Mouse (Mus musculus) CH12.LX (cell line): Measurements from ENCODE around the gene Zfyve28. TPM values are rescaled to one million over a fixed set of nuclear protein-coding genes. Genes with fewer than 3 reads are reported as not detected.

Experiments used
- DNase-seq: peaks from one replicate; pipeline ENCODE4 v3.0.0-alpha.2; 2013; ENCODE audit errors: extremely low read depth
- H3K27ac ChIP-seq: 2 replicates; pipeline ENCODE4 v1.5.1; 2012; ENCODE audit warnings: low read depth, mild to moderate bottlenecking, control low read depth, moderate library complexity; ENCODE audit not compliant: insufficient read depth
- H3K27me3 ChIP-seq: replicated peaks from 2 replicates; pipeline ENCODE3; 2012; ENCODE audit warnings: inconsistent platforms
- H3K36me3 ChIP-seq, 2 experiments: replicated peaks in 1 of 2; 2 replicates each; pipeline versions ENCODE3 to v1.6.1; 2012; ENCODE audit warnings: inconsistent platforms in 1 of 2, low read length in 1 of 2, mild to moderate bottlenecking in 1 of 2, mixed read lengths in 1 of 2, moderate library complexity in 1 of 2; ENCODE audit not compliant: control insufficient read depth in 1 of 2, insufficient read depth in 1 of 2
- H3K4me1 ChIP-seq, 2 experiments: 2 replicates each; pipeline ENCODE4 v1.6.1; 2012; ENCODE audit warnings: inconsistent platforms in 1 of 2, moderate library complexity in 1 of 2; ENCODE audit not compliant: insufficient read depth in 2 of 2, control insufficient read depth in 1 of 2
- H3K4me2 ChIP-seq: 2 replicates; pipeline ENCODE4 v1.6.1; 2012; ENCODE audit warnings: low read depth, mild to moderate bottlenecking, control low read depth; ENCODE audit not compliant: poor library complexity, insufficient read depth, severe bottlenecking
- H3K4me3 ChIP-seq, 3 experiments: fragments of 150-350 bp in 1 of 3; sonication (generic) in 1 of 3; replicated peaks in 1 of 3; 2 replicates each; pipeline versions ENCODE3 to v1.5.1; 2011 to 2012; ENCODE audit warnings: low read depth in 2 of 3, low read length in 2 of 3, mild to moderate bottlenecking in 2 of 3, moderate library complexity in 2 of 3, control low read depth in 1 of 3, improper control_type of control experiment in 1 of 3, inconsistent platforms in 1 of 3, mixed read lengths in 1 of 3; ENCODE audit not compliant: poor library complexity in 1 of 3
- H3K79me2 ChIP-seq: replicated peaks from 2 replicates; pipeline ENCODE4 v1.6.1; 2012; ENCODE audit warnings: mild to moderate bottlenecking, moderate library complexity; ENCODE audit not compliant: control insufficient read depth, poor library complexity, insufficient read depth, severe bottlenecking; ENCODE audit errors: extremely low read depth
- H3K9ac ChIP-seq: 2 replicates; pipeline ENCODE4 v1.6.1; 2012; ENCODE audit warnings: low read depth, mild to moderate bottlenecking, control low read depth, moderate library complexity; ENCODE audit not compliant: insufficient read depth
- H3K9me3 ChIP-seq: replicated peaks from 2 replicates; pipeline ENCODE3; 2012; ENCODE audit warnings: low read length, inconsistent platforms, mixed read lengths
- CTCF ChIP-seq, 2 experiments: IDR thresholded peaks in 1 of 2; conservative IDR thresholded peaks in 1 of 2; 2 replicates each; pipeline ENCODE4 v1.5.1; 2011 to 2012; ENCODE audit warnings: low read depth in 2 of 2, low read length in 2 of 2, improper control_type of control experiment in 1 of 2, inconsistent platforms in 1 of 2, mild to moderate bottlenecking in 1 of 2, moderate library complexity in 1 of 2
- E2F4 ChIP-seq: IDR thresholded peaks from 2 replicates; pipeline ENCODE4 v1.6.1; 2011; ENCODE audit warnings: low read depth, low read length, improper control_type of control experiment; ENCODE audit not compliant: insufficient replicate concordance
- ELF1 ChIP-seq: IDR thresholded peaks from 2 replicates; pipeline ENCODE4 v1.6.1; 2014; ENCODE audit warnings: low read depth, mild to moderate bottlenecking, inconsistent platforms, low read length, improper control_type of control experiment
- HCFC1 ChIP-seq: IDR thresholded peaks from 2 replicates; pipeline ENCODE4 v1.6.1; 2012; ENCODE audit warnings: low read depth, mild to moderate bottlenecking, inconsistent platforms, low read length, improper control_type of control experiment
- JUND ChIP-seq: conservative IDR thresholded peaks from 2 replicates; pipeline ENCODE4 v1.6.1; 2011; ENCODE audit warnings: low read depth, low read length, improper control_type of control experiment
- KAT2A ChIP-seq: IDR thresholded peaks from 2 replicates; pipeline ENCODE4 v1.6.1; 2012; ENCODE audit warnings: low read length, improper control_type of control experiment, inconsistent platforms; ENCODE audit not compliant: insufficient replicate concordance
- MAFK ChIP-seq: IDR thresholded peaks from 2 replicates; pipeline ENCODE4 v1.6.1; 2011; ENCODE audit warnings: low read length, improper control_type of control experiment; ENCODE audit not compliant: insufficient replicate concordance
- MAX ChIP-seq: IDR thresholded peaks from 2 replicates; pipeline ENCODE4 v1.6.1; 2011; ENCODE audit warnings: low read length, improper control_type of control experiment
- MAZ ChIP-seq: IDR thresholded peaks from 2 replicates; pipeline ENCODE4 v1.6.1; 2012; ENCODE audit warnings: low read depth, mild to moderate bottlenecking, inconsistent platforms, low read length, improper control_type of control experiment, moderate library complexity
- MYC ChIP-seq: IDR thresholded peaks from 2 replicates; pipeline ENCODE4 v1.6.1; 2011; ENCODE audit warnings: low read depth, mild to moderate bottlenecking, improper control_type of control experiment, low read length
- NELFE ChIP-seq: IDR thresholded peaks from 2 replicates; pipeline ENCODE4 v1.6.1; 2011; ENCODE audit warnings: low read depth, low read length, improper control_type of control experiment
- NRF1 ChIP-seq: IDR thresholded peaks from 2 replicates; pipeline ENCODE4 v1.6.1; 2014; ENCODE audit warnings: low read depth, mild to moderate bottlenecking, inconsistent platforms, low read length, improper control_type of control experiment, moderate library complexity
- PAX5 ChIP-seq: IDR thresholded peaks from 2 replicates; pipeline ENCODE4 v1.6.1; 2012; ENCODE audit warnings: low read length, inconsistent platforms, mixed read lengths
- POLR2A ChIP-seq: IDR thresholded peaks from 2 replicates; pipeline ENCODE4 v1.6.1; 2011; ENCODE audit warnings: low read depth, mild to moderate bottlenecking, improper control_type of control experiment, low read length
- POLR2AphosphoS2 ChIP-seq: IDR thresholded peaks from 2 replicates; pipeline ENCODE4 v1.6.1; 2011; ENCODE audit warnings: low read depth, low read length, improper control_type of control experiment
- RCOR1 ChIP-seq: conservative IDR thresholded peaks from 2 replicates; pipeline ENCODE4 v1.6.1; 2012; ENCODE audit warnings: low read depth, mild to moderate bottlenecking, inconsistent platforms, low read length, improper control_type of control experiment
- TCF12 ChIP-seq: IDR thresholded peaks from 2 replicates; pipeline ENCODE4 v1.6.1; 2014; ENCODE audit warnings: low read depth, mild to moderate bottlenecking, inconsistent platforms, low read length, improper control_type of control experiment
- UBTF ChIP-seq: IDR thresholded peaks from 2 replicates; pipeline ENCODE4 v1.6.1; 2012; ENCODE audit warnings: low read depth, mild to moderate bottlenecking, inconsistent platforms, low read length, improper control_type of control experiment, moderate library complexity
- USF2 ChIP-seq: conservative IDR thresholded peaks from 2 replicates; pipeline ENCODE4 v1.6.1; 2011; ENCODE audit warnings: low read depth, low read length, improper control_type of control experiment
- ZKSCAN1 ChIP-seq: IDR thresholded peaks from 2 replicates; pipeline ENCODE4 v1.6.1; 2012; ENCODE audit warnings: low read depth, inconsistent platforms, low read length, improper control_type of control experiment, borderline replicate concordance
- dilution Hi-C: fragments of 300-500 bp; cut with MboI; formaldehyde crosslinking; loops from 2 replicates; pipeline ENCODE4 v1.14.3; 2020; ENCODE audit warnings: low sequenced_read_pairs; ENCODE audit not compliant: extremely low pct_unique_long_range_greater_than_20kb, extremely low pct_ligation_motif_present
- in situ Hi-C: fragments of 300-500 bp; cut with MboI; formaldehyde crosslinking; loops from 3 replicates; pipeline ENCODE4 v1.14.3; 2019; ENCODE audit warnings: low sequenced_read_pairs, low pct_ligation_motif_present, low pct_unique_long_range_greater_than_20kb, mixed read lengths
- polyA plus RNA-seq: library from polyadenylated mRNA; unstranded; fragments of >175 nt; gene quantifications from 2 replicates; pipeline ENCODE4 v1.2.1, GENCODE M21; 2012; ENCODE audit warnings: low read depth; ENCODE audit not compliant: insufficient read length
- total RNA-seq, 2 experiments: library from RNA; depleted of rRNA; stranded (reverse); fragments of 300-350 nt in 1 of 2; fragments of >200 nt in 1 of 2; gene quantifications; 2 replicates each; pipeline ENCODE4 v1.2.3; 2012 to 2014

Gene Zfyve28
- total and polyA plus RNA-seq, 3 experiments = 1.7 to 2.8 (median 2.0) TPM

DNA sequence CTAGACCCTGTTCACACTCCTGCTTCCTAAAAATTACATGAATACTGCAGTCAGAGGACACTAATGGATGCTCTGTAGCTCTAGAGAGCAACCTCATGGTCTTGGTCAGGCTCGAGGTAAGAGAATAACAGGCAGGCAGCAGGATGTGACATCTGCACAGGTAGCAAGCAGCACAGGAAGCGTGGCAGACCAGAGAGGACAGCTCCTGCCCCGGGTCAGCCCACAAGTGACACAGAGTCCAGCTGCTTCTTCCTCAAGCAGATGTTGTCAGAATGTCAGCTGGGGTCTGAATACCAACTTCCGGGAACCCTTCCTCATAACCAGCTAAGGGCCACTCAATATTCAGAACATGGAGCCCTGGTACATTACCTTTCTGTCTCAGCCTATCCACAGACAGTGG lies 39.1 kb downstream of the Zfyve28 start:
- Histone ChIP-seq H3K4me1 (peaks cover 3 to 25% of the 10 kb centered on the region in 2 experiments; a peak in 3 of 4 replicates), H3K27ac (no peak overlapping the region), H3K9ac (no peak overlapping the region), H3K36me3 (no peaks in the 10 kb centered on the region), H3K4me2 (no peak overlapping the region)
- in situ Hi-C loops (loop anchor here (5.0 kb wide), 1 partner anchor 42 kb away; no protein-coding TSS in a partner anchor), dilution Hi-C loops (no loop called here)
- TF ChIP-seq KAT2A (no peak), JUND (no peak), USF2 (no peak), E2F4 (no peak), ZKSCAN1 (no peak), NELFE (no peak), POLR2AphosphoS2 (no peak), POLR2A (no peak)
- TF ChIP-seq, all 38 proteins: peak for 0
- H3K79me2 ChIP-seq = no peaks in the 10 kb centered on the region
- H3K9me3 ChIP-seq = no peaks in the 10 kb centered on the region
- no peak for DNase-seq
- H3K4me3 ChIP-seq = no peak overlapping the region
- no peaks in the 10 kb centered on the region for H3K27me3 ChIP-seq

GRCm38 (mm10) chr5:34246443-34246842 lies 41.8 kb downstream of the Zfyve28 start:
- Histone ChIP-seq H3K9ac (no peak overlapping the region), H3K9me3 (no peaks in the 10 kb centered on the region), H3K36me3 (no peaks in the 10 kb centered on the region), H3K4me3 (no peak overlapping the region), H3K27me3 (no peaks in the 10 kb centered on the region), H3K4me2 (no peak overlapping the region), H3K79me2 (no peaks in the 10 kb centered on the region), H3K4me1 (peaks cover 17 to 52% of the 10 kb centered on the region in 2 experiments), H3K27ac (no peak overlapping the region)
- in situ Hi-C loops = loop anchor here (5.0 kb wide), 1 partner anchor 39 kb away; no protein-coding TSS in a partner anchor
- dilution Hi-C loops = no loop called here
- no peak for DNase-seq
- no peak for TF ChIP-seq MAZ
- no peak for TF ChIP-seq KAT2A
- TF ChIP-seq ELF1 = no peak
- no peak for TF ChIP-seq HCFC1
- no peak for TF ChIP-seq NRF1
- no peak for TF ChIP-seq RCOR1
- TF ChIP-seq TCF12 = no peak
- TF ChIP-seq UBTF = no peak
- no peak for TF ChIP-seq CTCF (conservative IDR thresholded peaks at IDR 0.05 in 1 of 2, IDR thresholded peaks at IDR 0.05 in 1 of 2; ENCODE audit: low read depth in 2 of 2, low read length in 2 of 2)
- TF ChIP-seq PAX5 = no peak
- no peak for TF ChIP-seq MAX
- TF ChIP-seq POLR2A = no peak
- TF ChIP-seq MYC = no peak
- TF ChIP-seq MAFK = no peak
